ENCODE assay signal across 8 mouse cellular contexts in the genomic region with DNA sequence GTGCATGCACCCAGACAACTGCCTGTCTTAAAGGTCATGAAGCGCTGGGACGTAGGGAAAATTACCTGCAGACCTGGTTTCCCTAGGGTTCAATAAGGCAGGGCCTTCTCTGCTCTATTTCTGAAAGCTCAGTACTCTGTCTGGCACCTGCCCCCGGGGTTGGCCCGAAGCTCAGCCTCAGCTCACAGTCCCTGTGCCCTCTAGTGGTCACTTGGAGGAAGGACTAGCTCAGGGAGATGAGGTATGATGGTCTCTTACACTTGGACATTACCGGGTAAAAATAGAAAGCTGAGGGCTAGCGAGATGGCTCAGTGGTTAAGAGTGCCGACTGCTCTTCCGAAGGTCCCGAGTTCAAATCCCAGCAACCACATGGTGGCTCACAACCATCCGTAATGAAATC. TPM values are rescaled to one million over a fixed set of nuclear protein-coding genes. Genes with fewer than 3 reads are reported as not detected.
A peak's percentile ranks its signal among the peaks of the same experiment; 100 is the strongest.
DNase-seq lines count a peak whose midpoint lies in the region; ATAC-seq and TF ChIP-seq lines count a peak whose summit lies in the region.

No protein-coding gene starts in this region.

- H3K4me1 ChIP-seq in intestine, postnatal 0 days (replicated peaks; ENCODE audit: control insufficient read depth, insufficient read depth, low read length) = no peaks in the 10 kb centered on the region
- no peaks in the 10 kb centered on the region for H3K4me1 ChIP-seq in limb, embryonic 13.5 days
- 0 out of 2 replicates have a peak, but pooled peaks cover 5% of the 10 kb centered on the region for H3K4me1 ChIP-seq in midbrain, embryonic 15.5 days
- H3K4me1 ChIP-seq in spleen, adult 2 months (ENCODE audit: control insufficient read depth, insufficient read depth, insufficient read length) = no peaks in the 10 kb centered on the region

- ATAC-seq in intestine, postnatal 0 days = peak; percentile 80
- peak; percentile 57; the same call in 1 of the 2 replicates for ATAC-seq in limb, embryonic 13.5 days (ENCODE audit: low FRiP score, low read depth)
- peak; percentile 60; the same call in 1 of the 2 replicates for ATAC-seq in midbrain, embryonic 15.5 days (replicated peaks)

- peak; percentile 89 for TF ChIP-seq CTCF in intestine, postnatal 0 days (IDR thresholded peaks at IDR 0.05; ENCODE audit: low read depth)
- TF ChIP-seq CTCF in spleen, adult 2 months (IDR thresholded peaks at IDR 0.05; ENCODE audit: extremely low read depth, insufficient read depth, insufficient read length, insufficient replicate concordance) = peak; percentile 84; the same call in 1 of the 2 replicates

- peak; percentile 45 for DNase-seq in urinary bladder, adult 18-20 months (ENCODE audit: low spot score in 2 of 2)
- no peak for DNase-seq in urinary bladder, adult 2 months (ENCODE audit: low spot score)
- DNase-seq in embryo, embryonic 9.5 days (ENCODE audit: extremely low spot score) = peak; percentile 58
- DNase-seq in heart, adult 11 months = peak; percentile 97
- peak; percentile 42 to 60 for DNase-seq in spleen, adult 2 months (ENCODE audit: low read depth in 1 of 2, low spot score in 2 of 2)

- no peak overlapping the region for H3K4me3 ChIP-seq in intestine, postnatal 0 days (ENCODE audit: low read depth, low read length)
- no peak overlapping the region for H3K4me3 ChIP-seq in limb, embryonic 13.5 days
- no peak overlapping the region for H3K4me3 ChIP-seq in midbrain, embryonic 15.5 days
- H3K4me3 ChIP-seq in spleen, adult 2 months (ENCODE audit: extremely low read depth, insufficient read depth, insufficient read length) = no peak overlapping the region

- no peak overlapping the region for H3K9ac ChIP-seq in intestine, postnatal 0 days (ENCODE audit: low read depth, low read length)
- H3K9ac ChIP-seq in limb, embryonic 13.5 days = no peak overlapping the region
- H3K9ac ChIP-seq in midbrain, embryonic 15.5 days = no peak overlapping the region

- no peak for TF ChIP-seq POLR2A in spleen, adult 2 months (IDR thresholded peaks at IDR 0.05; ENCODE audit: low read depth, low read length)

- H3K9me3 ChIP-seq in intestine, postnatal 0 days (ENCODE audit: control insufficient read depth) = no peaks in the 10 kb centered on the region
- H3K9me3 ChIP-seq in limb, embryonic 13.5 days = no peaks in the 10 kb centered on the region
- H3K9me3 ChIP-seq in midbrain, embryonic 15.5 days = no peaks in the 10 kb centered on the region

- H3K27me3 ChIP-seq in intestine, postnatal 0 days (replicated peaks; ENCODE audit: control insufficient read depth, insufficient read depth, low read length) = no peaks in the 10 kb centered on the region
- H3K27me3 ChIP-seq in limb, embryonic 13.5 days = 0 out of 2 replicates have a peak, but pooled peaks cover 7% of the 10 kb centered on the region
- no peaks in the 10 kb centered on the region for H3K27me3 ChIP-seq in midbrain, embryonic 15.5 days (replicated peaks)
- H3K27me3 ChIP-seq in spleen, adult 2 months (ENCODE audit: control insufficient read depth, insufficient read depth, low read length) = no peaks in the 10 kb centered on the region

- WGBS in intestine, postnatal 0 days = 11% methylated on average over 9 of the region's 10 CpGs
- 14% methylated on average over 10 of the region's 10 CpGs for WGBS in limb, embryonic 13.5 days
- WGBS in midbrain, embryonic 15.5 days = 16% methylated on average over 10 of the region's 10 CpGs
- WGBS in spleen, adult 2 months = 14% methylated on average over 10 of the region's 10 CpGs

- H3K4me2 ChIP-seq in intestine, postnatal 0 days (replicated peaks; ENCODE audit: low read depth) = no peak overlapping the region
- no peak overlapping the region for H3K4me2 ChIP-seq in limb, embryonic 13.5 days (replicated peaks)
- H3K4me2 ChIP-seq in midbrain, embryonic 15.5 days = no peak overlapping the region

- H3K27ac ChIP-seq in intestine, postnatal 0 days (ENCODE audit: low read depth, low read length) = no peak overlapping the region
- no peak overlapping the region for H3K27ac ChIP-seq in limb, embryonic 13.5 days
- no peak overlapping the region for H3K27ac ChIP-seq in midbrain, embryonic 15.5 days
- no peak overlapping the region for H3K27ac ChIP-seq in spleen, adult 2 months (ENCODE audit: insufficient read depth, low read length)

- no peaks in the 10 kb centered on the region for H3K36me3 ChIP-seq in intestine, postnatal 0 days (ENCODE audit: control insufficient read depth, insufficient read depth)
- no peaks in the 10 kb centered on the region for H3K36me3 ChIP-seq in limb, embryonic 13.5 days
- H3K36me3 ChIP-seq in midbrain, embryonic 15.5 days (replicated peaks) = no peaks in the 10 kb centered on the region
- H3K36me3 ChIP-seq in spleen, adult 2 months (ENCODE audit: control insufficient read depth, insufficient read depth, low read length) = no peaks in the 10 kb centered on the region

RNA-seq across cellular contexts. Expression of a gene that starts 23.0 kb away (rescaled TPM):
- polyA plus RNA-seq in urinary bladder, adult 2 months (2012; rRNA removed) = 61.8 and 67.7 TPM in 2 replicates
- polyA plus RNA-seq in intestine, postnatal 0 days (2015; fragmentation: Nextera tagmentation; extraction: Ambion mirVana) = 16.3 and 19.7 TPM in 2 replicates
- polyA plus RNA-seq in limb, embryonic 13.5 days (2015; fragmentation: Nextera tagmentation; extraction: Ambion mirVana) = 31.9 and 36.8 TPM in 2 replicates
- polyA plus RNA-seq in midbrain, embryonic 15.5 days (2015; fragmentation: Nextera tagmentation; extraction: Ambion mirVana) = 32.2 and 34.2 TPM in 2 replicates
- polyA plus RNA-seq in spleen, adult 2 months (2012; rRNA removed) = 22.2 and 26.3 TPM in 2 replicates
